8 mouse cellular contexts compared by ENCODE assay signal in genomic region chr13:24830756-24831352, GRCm38 (mm10). TPM values are rescaled to one million over a fixed set of nuclear protein-coding genes. Genes with fewer than 3 reads are reported as not detected.
A peak's percentile ranks its signal among the peaks of the same experiment; 100 is the strongest.
DNase-seq lines count a peak whose midpoint lies in the region; ATAC-seq and TF ChIP-seq lines count a peak whose summit lies in the region.

No protein-coding gene starts in this region.

- peak overlapping the region; percentile 94 for H3K9ac ChIP-seq in kidney, postnatal 0 days (ENCODE audit: low read depth, low read length)
- H3K9ac ChIP-seq in heart, embryonic 15.5 days: peak overlapping the region; percentile 59
- peak overlapping the region; percentile 68 for H3K9ac ChIP-seq in liver, embryonic 14.5 days (replicated peaks)
- H3K9ac ChIP-seq in stomach, embryonic 14.5 days (replicated peaks; ENCODE audit: low read depth, low read length): peak overlapping the region; percentile 94

- H3K36me3 ChIP-seq in kidney, postnatal 0 days (ENCODE audit: insufficient read depth, low read length): no peaks in the 10 kb centered on the region
- H3K36me3 ChIP-seq in heart, embryonic 15.5 days: no peaks in the 10 kb centered on the region
- H3K36me3 ChIP-seq in liver, embryonic 14.5 days (replicated peaks; ENCODE audit: control insufficient read depth, insufficient read depth, low read depth): no peaks in the 10 kb centered on the region; the same call in 1 of the 2 replicates
- H3K36me3 ChIP-seq in stomach, embryonic 14.5 days (ENCODE audit: control insufficient read depth, insufficient read depth, low read length): no peaks in the 10 kb centered on the region

- H3K4me2 ChIP-seq in kidney, postnatal 0 days (ENCODE audit: low read length): peak overlapping the region; percentile 74
- peak overlapping the region; percentile 71 for H3K4me2 ChIP-seq in heart, embryonic 15.5 days
- peak overlapping the region; percentile 95 for H3K4me2 ChIP-seq in liver, embryonic 14.5 days (ENCODE audit: low read depth)
- H3K4me2 ChIP-seq in stomach, embryonic 14.5 days (replicated peaks; ENCODE audit: low read depth, low read length): peak overlapping the region; percentile 57

- H3K4me1 ChIP-seq in kidney, postnatal 0 days (replicated peaks; ENCODE audit: insufficient read depth, low read length): peaks cover 8% of the 10 kb centered on the region
- H3K4me1 ChIP-seq in bone marrow macrophage, adult 2 months (ENCODE audit: control insufficient read depth, insufficient read depth, low read length): peaks cover 13% of the 10 kb centered on the region
- H3K4me1 ChIP-seq in heart, embryonic 15.5 days (replicated peaks): peaks cover 33% of the 10 kb centered on the region
- peaks cover 9 to 11% of the 10 kb centered on the region in 2 experiments for H3K4me1 ChIP-seq in liver, embryonic 14.5 days (replicated peaks; ENCODE audit: control insufficient read depth in 2 of 2, insufficient read depth in 2 of 2, low read length in 1 of 2)
- H3K4me1 ChIP-seq in stomach, embryonic 14.5 days (ENCODE audit: control insufficient read depth, insufficient read depth, low read length): peaks cover 18% of the 10 kb centered on the region

- ATAC-seq in kidney, postnatal 0 days (replicated peaks; ENCODE audit: low FRiP score, low read depth): no peak
- no peak for ATAC-seq in heart, embryonic 15.5 days (replicated peaks; ENCODE audit: insufficient number of reproducible peaks, insufficient read depth, low FRiP score, low read depth)
- peak; percentile 12; the same call in 1 of the 2 replicates for ATAC-seq in liver, embryonic 14.5 days (ENCODE audit: insufficient read depth)
- no peak for ATAC-seq in stomach, embryonic 14.5 days (ENCODE audit: insufficient number of reproducible peaks, insufficient read depth, low FRiP score, low read depth)

- peak overlapping the region; percentile 94 for H3K27ac ChIP-seq in kidney, postnatal 0 days
- H3K27ac ChIP-seq in bone marrow macrophage, adult 2 months (ENCODE audit: insufficient read depth, low read depth, low read length): peak overlapping the region; percentile 89
- peak overlapping the region; percentile 96 for H3K27ac ChIP-seq in heart, embryonic 15.5 days
- peak overlapping the region; percentile 86 for H3K27ac ChIP-seq in liver, embryonic 14.5 days
- H3K27ac ChIP-seq in stomach, embryonic 14.5 days (ENCODE audit: low read length): peak overlapping the region; percentile 35; the same call in 1 of the 2 replicates

- peak overlapping the region; percentile 91 for H3K4me3 ChIP-seq in kidney, postnatal 0 days (replicated peaks; ENCODE audit: low read depth, low read length)
- peak overlapping the region; percentile 66 for H3K4me3 ChIP-seq in bone marrow macrophage, adult 2 months (ENCODE audit: insufficient read depth, low read length)
- peak overlapping the region; percentile 70 for H3K4me3 ChIP-seq in heart, embryonic 15.5 days
- peak overlapping the region; percentile 75 to 99 for H3K4me3 ChIP-seq in liver, embryonic 14.5 days (ENCODE audit: insufficient read depth in 1 of 2, low read depth in 2 of 2, low read length in 2 of 2)
- peak overlapping the region; percentile 76 for H3K4me3 ChIP-seq in stomach, embryonic 14.5 days (ENCODE audit: low read depth, low read length)

- DNase-seq in kidney, postnatal 0 days (ENCODE audit: low spot score): peak; percentile 31
- DNase-seq in kidney, adult 9 months: no peak
- peak in 1 of 3 experiments; percentile 17 for DNase-seq in liver, embryonic 14.5 days (ENCODE audit: low read depth in 3 of 3, low spot score in 3 of 3)
- DNase-seq in frontal cortex, postnatal 25 days (ENCODE audit: low spot score in 2 of 2): no peak
- no peak for DNase-seq in gastrocnemius, postnatal 10 days

- 1% methylated on average over 20 of the region's 20 CpGs for WGBS in kidney, postnatal 0 days
- 1% methylated on average over 20 of the region's 20 CpGs for WGBS in heart, embryonic 15.5 days
- WGBS in liver, embryonic 14.5 days (ENCODE audit: insufficient replicate concordance): 1% methylated on average over 20 of the region's 20 CpGs
- 2% methylated on average over 20 of the region's 20 CpGs for WGBS in stomach, embryonic 14.5 days

- no peak for TF ChIP-seq EP300 in liver, embryonic 14.5 days (IDR thresholded peaks at IDR 0.05; ENCODE audit: low read depth)

- no peak for TF ChIP-seq POLR2A in bone marrow macrophage, adult 2 months (IDR thresholded peaks at IDR 0.05; ENCODE audit: borderline replicate concordance, low read depth, low read length)

- no peaks in the 10 kb centered on the region for H3K27me3 ChIP-seq in kidney, postnatal 0 days (ENCODE audit: insufficient read depth, low read length)
- no peaks in the 10 kb centered on the region for H3K27me3 ChIP-seq in heart, embryonic 15.5 days
- H3K27me3 ChIP-seq in liver, embryonic 14.5 days (ENCODE audit: control insufficient read depth, insufficient read depth, low read length): no peaks in the 10 kb centered on the region
- no peaks in the 10 kb centered on the region for H3K27me3 ChIP-seq in stomach, embryonic 14.5 days (ENCODE audit: control insufficient read depth, insufficient read depth, low read length)

- H3K9me3 ChIP-seq in kidney, postnatal 0 days (replicated peaks; ENCODE audit: low read length): no peaks in the 10 kb centered on the region
- H3K9me3 ChIP-seq in heart, embryonic 15.5 days (replicated peaks): no peaks in the 10 kb centered on the region
- no peaks in the 10 kb centered on the region for H3K9me3 ChIP-seq in liver, embryonic 14.5 days (ENCODE audit: control insufficient read depth, low read length)
- H3K9me3 ChIP-seq in stomach, embryonic 14.5 days (ENCODE audit: control insufficient read depth, low read depth, low read length): no peaks in the 10 kb centered on the region

- no peak for TF ChIP-seq CTCF in kidney, postnatal 0 days (IDR thresholded peaks at IDR 0.05; ENCODE audit: low read depth)
- no peak for TF ChIP-seq CTCF in bone marrow macrophage, adult 2 months (IDR thresholded peaks at IDR 0.05; ENCODE audit: low read depth, low read length)
- TF ChIP-seq CTCF in liver, embryonic 14.5 days (IDR thresholded peaks at IDR 0.05; ENCODE audit: low read depth): no peak

RNA-seq across cellular contexts. Expression of gene Acot13, which starts 0.5 kb away (rescaled TPM):
- polyA plus RNA-seq in kidney, postnatal 0 days (2015; fragmentation: Nextera tagmentation; extraction: Ambion mirVana): 238 and 244 TPM in 2 replicates
- polyA plus RNA-seq in bone marrow macrophage, adult 2 months (2012; ENCODE audit: insufficient read depth, insufficient read length, missing spikeins): 81.0 and 91.3 TPM in 2 replicates
- polyA plus RNA-seq in heart, embryonic 15.5 days (2015; fragmentation: Nextera tagmentation; extraction: Ambion mirVana): 223 and 306 TPM in 2 replicates
- polyA plus RNA-seq in liver, embryonic 14.5 days (2012; rRNA removed): 26.2 and 38.2 TPM in 2 replicates
- polyA plus RNA-seq in liver, embryonic 14.5 days (2014; fragmentation: Nextera tagmentation; extraction: Ambion mirVana): 61.9 and 67.0 TPM in 2 replicates
- polyA plus RNA-seq in stomach, embryonic 14.5 days (2014; fragmentation: Nextera tagmentation; extraction: Ambion mirVana): 84.6 and 84.8 TPM in 2 replicates
- 10 to 100 TPM; 90.3 to 97.4 TPM for total RNA-seq in gastrocnemius, postnatal 10 days (2021)

RNA-seq across cellular contexts. Expression of gene Tdp2, which starts 0.6 kb away (rescaled TPM):
- polyA plus RNA-seq in kidney, postnatal 0 days (2015; fragmentation: Nextera tagmentation; extraction: Ambion mirVana): 50.8 and 51.8 TPM in 2 replicates
- 29.0 and 36.4 TPM in 2 replicates for polyA plus RNA-seq in bone marrow macrophage, adult 2 months (2012; ENCODE audit: insufficient read depth, insufficient read length, missing spikeins)
- 29.8 and 34.9 TPM in 2 replicates for polyA plus RNA-seq in heart, embryonic 15.5 days (2015; fragmentation: Nextera tagmentation; extraction: Ambion mirVana)
- 17.0 and 21.8 TPM in 2 replicates for polyA plus RNA-seq in liver, embryonic 14.5 days (2012; rRNA removed)
- polyA plus RNA-seq in liver, embryonic 14.5 days (2014; fragmentation: Nextera tagmentation; extraction: Ambion mirVana): 25.0 and 26.4 TPM in 2 replicates
- polyA plus RNA-seq in stomach, embryonic 14.5 days (2014; fragmentation: Nextera tagmentation; extraction: Ambion mirVana): 58.3 and 61.7 TPM in 2 replicates
- total RNA-seq in gastrocnemius, postnatal 10 days (2021): 10 to 100 TPM; 10.8 to 12.4 TPM

RNA-seq across cellular contexts. Expression of gene D130043K22Rik, which starts 14.1 kb away (rescaled TPM):
- 0.82 and 1.1 TPM in 2 replicates for polyA plus RNA-seq in kidney, postnatal 0 days (2015; fragmentation: Nextera tagmentation; extraction: Ambion mirVana)
- polyA plus RNA-seq in bone marrow macrophage, adult 2 months (2012; ENCODE audit: insufficient read depth, insufficient read length, missing spikeins): not detected in 2 replicates
- 0.03 and 0.24 TPM in 2 replicates for polyA plus RNA-seq in heart, embryonic 15.5 days (2015; fragmentation: Nextera tagmentation; extraction: Ambion mirVana)
- 0.04 and 0.11 TPM in 2 replicates for polyA plus RNA-seq in liver, embryonic 14.5 days (2012; rRNA removed)
- 0.06 and 0.15 TPM in 2 replicates for polyA plus RNA-seq in liver, embryonic 14.5 days (2014; fragmentation: Nextera tagmentation; extraction: Ambion mirVana)
- polyA plus RNA-seq in stomach, embryonic 14.5 days (2014; fragmentation: Nextera tagmentation; extraction: Ambion mirVana): 0.41 and 0.64 TPM in 2 replicates
- under 1 TPM; 0.05 to 0.07 TPM for total RNA-seq in gastrocnemius, postnatal 10 days (2021)

RNA-seq across cellular contexts. Expression of gene BC005537, which starts 29.4 kb away (rescaled TPM):
- 19.1 and 20.6 TPM in 2 replicates for polyA plus RNA-seq in kidney, postnatal 0 days (2015; fragmentation: Nextera tagmentation; extraction: Ambion mirVana)
- 575 and 610 TPM in 2 replicates for polyA plus RNA-seq in bone marrow macrophage, adult 2 months (2012; ENCODE audit: insufficient read depth, insufficient read length, missing spikeins)
- polyA plus RNA-seq in heart, embryonic 15.5 days (2015; fragmentation: Nextera tagmentation; extraction: Ambion mirVana): 11.7 and 11.8 TPM in 2 replicates
- 17.4 and 33.5 TPM in 2 replicates for polyA plus RNA-seq in liver, embryonic 14.5 days (2012; rRNA removed)
- polyA plus RNA-seq in liver, embryonic 14.5 days (2014; fragmentation: Nextera tagmentation; extraction: Ambion mirVana): 13.7 and 14.5 TPM in 2 replicates
- 28.2 and 30.6 TPM in 2 replicates for polyA plus RNA-seq in stomach, embryonic 14.5 days (2014; fragmentation: Nextera tagmentation; extraction: Ambion mirVana)
- total RNA-seq in gastrocnemius, postnatal 10 days (2021): 10 to 100 TPM; 61.1 to 71.3 TPM

Comparison
In these comparisons a context has a peak if more than half of its experiments do, and no peak if none do; other contexts are left out.
1. H3K27ac ChIP-seq: peak in every context shown above with its lines; median percentile 96 in heart, embryonic 15.5 days; 94 in kidney, postnatal 0 days; 89 in bone marrow macrophage, adult 2 months; 86 in liver, embryonic 14.5 days; 35 in stomach, embryonic 14.5 days.